Mouse (Mus musculus): ENCODE results near the gene Pcnx. TPM values are rescaled to one million over a fixed set of nuclear protein-coding genes. Genes with fewer than 3 reads are reported as not detected.

Pcnx gene
- polyA plus RNA-seq, 2 experiments, result 0.71 to 2.4 TPM

DNA sequence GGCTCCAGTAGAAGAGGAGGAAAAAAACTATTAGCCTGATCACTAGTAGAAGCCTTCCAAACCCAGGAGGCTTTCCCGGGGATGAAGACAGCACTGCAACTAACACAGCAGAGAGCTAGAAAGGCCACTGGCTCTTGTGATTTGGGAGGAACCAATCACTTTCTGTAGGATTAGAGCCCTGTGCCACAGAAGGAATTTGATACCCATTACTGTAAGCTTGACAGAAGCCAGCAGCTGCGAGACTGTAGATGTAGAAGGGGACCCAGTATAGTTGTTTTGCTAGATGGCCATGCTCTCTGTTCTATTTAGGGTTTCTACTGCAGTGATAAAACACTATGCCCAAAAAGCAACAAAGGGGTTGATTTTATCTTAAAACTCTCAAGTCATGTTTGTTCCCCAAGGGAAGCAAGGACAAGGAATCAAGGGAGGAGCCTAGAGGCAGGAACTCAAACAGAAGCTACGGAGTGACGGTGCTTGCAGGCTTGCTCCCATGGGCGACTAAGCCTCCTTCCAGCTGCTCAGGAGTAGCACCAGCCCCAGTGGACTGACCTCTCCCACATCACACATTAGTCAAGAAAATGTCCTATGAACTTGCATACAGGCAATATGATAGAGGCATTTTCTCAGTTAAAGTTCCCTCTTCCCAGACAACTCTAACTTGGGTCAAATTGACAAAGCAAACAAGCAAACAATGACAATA lies 27.6 kb upstream of the Pcnx start:
- TF ChIP-seq EP300 (IDR thresholded peaks at IDR 0.05; ENCODE audit: low read depth) (no peak), CTCF (IDR thresholded peaks at IDR 0.05; ENCODE audit: low read depth) (no peak)
- no peak for DNase-seq (ENCODE audit: low read depth in 3 of 3, low spot score in 3 of 3)
- Histone ChIP-seq H3K27me3 (ENCODE audit: control insufficient read depth, insufficient read depth, low read length) (no peaks in the 10 kb centered on the region), H3K9ac (replicated peaks) (no peak overlapping the region), H3K9me3 (ENCODE audit: control insufficient read depth, low read length) (no peaks in the 10 kb centered on the region), H3K4me3 (ENCODE audit: insufficient read depth in 1 of 2, low read depth in 2 of 2, low read length in 2 of 2) (no peak overlapping the region), H3K4me2 (ENCODE audit: low read depth) (no peak overlapping the region), H3K27ac (no peak overlapping the region), H3K4me1 (replicated peaks; ENCODE audit: control insufficient read depth in 2 of 2, insufficient read depth in 2 of 2, low read length in 1 of 2) (no peaks in the 10 kb centered on the region), H3K36me3 (replicated peaks; ENCODE audit: control insufficient read depth, insufficient read depth, low read depth) (no peaks in the 10 kb centered on the region)
- WGBS (ENCODE audit: insufficient replicate concordance), result 53% methylated on average over 5 of the region's 5 CpGs
- ATAC-seq (ENCODE audit: insufficient read depth), result no peak

DNA sequence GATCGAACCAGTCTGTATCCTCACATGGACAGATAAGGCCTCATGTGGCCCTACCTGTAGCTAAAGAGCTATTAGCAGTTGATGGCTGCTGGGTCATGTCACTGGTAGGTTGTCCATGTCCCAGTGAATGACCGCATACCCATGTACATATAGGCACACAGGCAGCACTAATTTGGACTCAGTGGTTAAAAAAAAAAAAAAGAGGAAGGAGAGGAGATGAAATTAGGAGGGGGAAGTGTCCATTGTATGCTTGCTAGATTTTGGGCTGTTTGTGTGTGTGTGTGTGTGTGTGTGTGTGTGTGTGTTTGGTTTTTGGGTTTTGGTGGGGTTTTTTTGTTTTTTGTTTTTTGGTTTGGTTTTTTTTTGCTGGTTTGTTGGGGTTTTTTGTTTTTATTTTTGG lies 26.7 kb upstream of the Pcnx start:
- H3K9ac ChIP-seq (replicated peaks), result no peak overlapping the region
- DNase-seq (ENCODE audit: low read depth in 3 of 3, low spot score in 3 of 3) (no peak), ATAC-seq (ENCODE audit: insufficient read depth) (no peak)
- H3K4me3 ChIP-seq (ENCODE audit: insufficient read depth in 1 of 2, low read depth in 2 of 2, low read length in 2 of 2), result no peak overlapping the region
- TF ChIP-seq CTCF (IDR thresholded peaks at IDR 0.05; ENCODE audit: low read depth), result no peak
- no peak for TF ChIP-seq EP300 (IDR thresholded peaks at IDR 0.05; ENCODE audit: low read depth)
- H3K36me3 ChIP-seq (replicated peaks; ENCODE audit: control insufficient read depth, insufficient read depth, low read depth), result no peaks in the 10 kb centered on the region
- no peak overlapping the region for H3K4me2 ChIP-seq (ENCODE audit: low read depth)
- no peaks in the 10 kb centered on the region for H3K4me1 ChIP-seq (replicated peaks; ENCODE audit: control insufficient read depth in 2 of 2, insufficient read depth in 2 of 2, low read length in 1 of 2)
- H3K27me3 ChIP-seq (ENCODE audit: control insufficient read depth, insufficient read depth, low read length), result no peaks in the 10 kb centered on the region
- H3K27ac ChIP-seq, result no peak overlapping the region
- WGBS (ENCODE audit: insufficient replicate concordance), result 40% methylated on average over 2 of the region's 2 CpGs
- no peaks in the 10 kb centered on the region for H3K9me3 ChIP-seq (ENCODE audit: control insufficient read depth, low read length)

DNA sequence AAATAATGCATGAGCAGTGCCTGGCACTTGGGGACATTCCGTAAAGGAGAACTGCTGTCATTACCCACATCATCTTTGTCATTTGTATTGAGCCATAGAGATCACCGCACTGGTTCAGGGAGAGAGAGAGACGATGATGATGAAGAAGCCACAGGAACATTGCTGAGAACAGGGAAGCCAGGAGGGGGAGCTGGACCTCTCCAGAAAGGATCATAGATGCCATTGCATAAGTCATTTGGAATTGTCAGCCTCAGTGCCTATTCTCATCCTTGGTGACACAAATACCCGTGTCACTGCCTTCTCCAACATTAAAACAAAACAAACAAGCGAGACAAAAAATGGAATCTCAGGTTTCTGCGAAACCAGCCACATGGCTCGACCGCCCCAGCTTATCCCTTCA lies 23.7 kb upstream of the Pcnx start:
- no peaks in the 10 kb centered on the region for H3K9me3 ChIP-seq (ENCODE audit: control insufficient read depth, low read length)
- no peak overlapping the region for H3K4me2 ChIP-seq (ENCODE audit: low read depth)
- no peak for DNase-seq (ENCODE audit: low read depth in 3 of 3, low spot score in 3 of 3)
- H3K4me1 ChIP-seq (replicated peaks; ENCODE audit: control insufficient read depth in 2 of 2, insufficient read depth in 2 of 2, low read length in 1 of 2), result no peaks in the 10 kb centered on the region
- H3K9ac ChIP-seq (replicated peaks), result no peak overlapping the region
- H3K27me3 ChIP-seq (ENCODE audit: control insufficient read depth, insufficient read depth, low read length), result no peaks in the 10 kb centered on the region
- H3K4me3 ChIP-seq (ENCODE audit: insufficient read depth in 1 of 2, low read depth in 2 of 2, low read length in 2 of 2), result no peak overlapping the region
- TF ChIP-seq CTCF (IDR thresholded peaks at IDR 0.05; ENCODE audit: low read depth), result no peak
- no peak for TF ChIP-seq EP300 (IDR thresholded peaks at IDR 0.05; ENCODE audit: low read depth)
- no peak overlapping the region for H3K27ac ChIP-seq
- WGBS (ENCODE audit: insufficient replicate concordance), result 61% methylated on average over 8 of the region's 8 CpGs
- ATAC-seq (ENCODE audit: insufficient read depth), result no peak
- no peaks in the 10 kb centered on the region for H3K36me3 ChIP-seq (replicated peaks; ENCODE audit: control insufficient read depth, insufficient read depth, low read depth)

DNA sequence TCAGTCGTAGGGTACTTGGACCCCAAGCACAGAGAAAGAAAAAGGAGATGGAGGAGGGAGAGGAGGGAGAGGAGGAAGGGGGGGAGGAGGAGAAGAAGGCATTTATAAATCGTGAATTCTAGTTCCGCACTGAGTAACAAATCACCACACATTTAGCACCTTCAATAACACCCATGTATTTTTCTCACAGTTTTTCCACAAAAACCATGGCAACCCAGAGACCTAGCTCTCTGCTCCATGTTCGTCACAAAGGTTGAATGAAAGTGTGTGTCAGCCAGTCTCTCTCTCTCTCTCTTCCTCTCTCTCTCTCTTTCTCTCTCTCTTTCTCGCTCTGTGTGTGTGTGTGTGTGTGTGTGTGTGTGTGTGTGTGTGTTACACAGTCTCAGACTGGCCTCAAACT lies 22.4 kb upstream of the Pcnx start:
- Histone ChIP-seq H3K9me3 (ENCODE audit: control insufficient read depth, low read length) (no peaks in the 10 kb centered on the region), H3K27ac (no peak overlapping the region), H3K27me3 (ENCODE audit: control insufficient read depth, insufficient read depth, low read length) (no peaks in the 10 kb centered on the region), H3K9ac (replicated peaks) (no peak overlapping the region), H3K36me3 (replicated peaks; ENCODE audit: control insufficient read depth, insufficient read depth, low read depth) (no peaks in the 10 kb centered on the region), H3K4me2 (ENCODE audit: low read depth) (no peak overlapping the region), H3K4me1 (replicated peaks; ENCODE audit: control insufficient read depth in 2 of 2, insufficient read depth in 2 of 2, low read length in 1 of 2) (no peaks in the 10 kb centered on the region), H3K4me3 (ENCODE audit: insufficient read depth in 1 of 2, low read depth in 2 of 2, low read length in 2 of 2) (no peak overlapping the region)
- WGBS (ENCODE audit: insufficient replicate concordance), result 58% methylated on average over 5 of the region's 5 CpGs
- ATAC-seq (ENCODE audit: insufficient read depth) (no peak), DNase-seq (ENCODE audit: low read depth in 3 of 3, low spot score in 3 of 3) (no peak)
- TF ChIP-seq EP300 (IDR thresholded peaks at IDR 0.05; ENCODE audit: low read depth), result no peak
- TF ChIP-seq CTCF (IDR thresholded peaks at IDR 0.05; ENCODE audit: low read depth), result no peak

DNA sequence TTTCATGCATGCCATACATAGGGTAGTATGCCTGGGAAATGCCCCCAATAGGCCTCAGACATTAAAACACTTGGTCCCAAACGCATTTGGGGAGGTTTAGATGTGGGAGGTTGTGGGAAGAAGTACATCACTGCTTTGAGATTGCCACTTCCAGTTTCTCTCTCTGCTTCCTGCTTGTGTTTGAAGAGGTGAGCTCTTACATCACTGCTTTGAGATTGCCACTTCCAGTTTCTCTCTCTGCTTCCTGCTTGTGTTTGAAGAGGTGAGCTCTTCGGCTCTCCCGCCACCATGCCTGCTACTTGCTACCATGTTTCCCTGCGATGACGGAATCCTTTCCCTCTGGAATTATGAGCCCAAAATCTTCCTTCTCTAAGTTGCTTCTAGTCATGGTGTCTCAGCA lies 20.2 kb upstream of the Pcnx start:
- 60% methylated on average over 5 of the region's 5 CpGs for WGBS (ENCODE audit: insufficient replicate concordance)
- TF ChIP-seq CTCF (IDR thresholded peaks at IDR 0.05; ENCODE audit: low read depth) (no peak), EP300 (IDR thresholded peaks at IDR 0.05; ENCODE audit: low read depth) (no peak)
- no peak for ATAC-seq (ENCODE audit: insufficient read depth)
- Histone ChIP-seq H3K9me3 (ENCODE audit: control insufficient read depth, low read length) (no peaks in the 10 kb centered on the region), H3K27me3 (ENCODE audit: control insufficient read depth, insufficient read depth, low read length) (peaks cover 2% of the 10 kb centered on the region; the same call in 1 of the 2 replicates), H3K36me3 (replicated peaks; ENCODE audit: control insufficient read depth, insufficient read depth, low read depth) (no peaks in the 10 kb centered on the region), H3K27ac (no peak overlapping the region), H3K9ac (replicated peaks) (no peak overlapping the region), H3K4me1 (replicated peaks; ENCODE audit: control insufficient read depth in 2 of 2, insufficient read depth in 2 of 2, low read length in 1 of 2) (0 out of 4 replicates have a peak, but pooled peaks cover 0 to 3% of the 10 kb centered on the region in 2 experiments), H3K4me2 (ENCODE audit: low read depth) (no peak overlapping the region), H3K4me3 (ENCODE audit: insufficient read depth in 1 of 2, low read depth in 2 of 2, low read length in 2 of 2) (no peak overlapping the region)
- DNase-seq (ENCODE audit: low read depth in 3 of 3, low spot score in 3 of 3), result no peak
